Mouse (Mus musculus): ENCODE measurements around the gene Gadd45b. TPM values are rescaled to one million over a fixed set of nuclear protein-coding genes. Genes with fewer than 3 reads are reported as not detected.

Gadd45b gene
- polyA plus RNA-seq, 1 experiment from 2014 or later: 5.9 TPM

DNA sequence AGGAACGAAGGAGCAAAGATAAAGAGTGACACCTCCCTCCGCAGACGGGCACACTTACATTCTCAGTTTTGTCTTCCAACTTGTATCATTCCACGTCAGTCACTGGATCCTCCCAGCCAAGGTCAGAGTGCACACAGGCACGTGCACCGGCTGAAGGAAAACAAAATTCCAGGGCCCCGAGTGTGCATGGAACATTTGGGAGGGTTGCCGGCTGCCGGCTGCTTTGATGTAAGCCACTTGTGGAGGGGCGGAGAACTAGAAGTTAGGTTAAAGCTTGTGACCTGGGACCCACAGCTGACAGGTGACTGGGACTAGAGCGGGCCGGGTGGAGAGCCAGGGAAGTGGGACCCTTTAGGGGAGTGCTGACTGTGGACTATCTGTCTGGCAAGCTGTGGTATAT lies 36.4 kb downstream of the Gadd45b start:
- H3K4me1 ChIP-seq: peaks cover 10% of the 10 kb centered on the region
- ATAC-seq (replicated peaks): no peak
- no peak overlapping the region for H3K4me2 ChIP-seq (replicated peaks)
- H3K4me3 ChIP-seq: no peak overlapping the region
- H3K9me3 ChIP-seq: no peaks in the 10 kb centered on the region
- no peaks in the 10 kb centered on the region for H3K36me3 ChIP-seq
- H3K27ac ChIP-seq (replicated peaks): no peak overlapping the region
- H3K9ac ChIP-seq (replicated peaks): no peak overlapping the region
- no peaks in the 10 kb centered on the region for H3K27me3 ChIP-seq
- WGBS: 76% methylated on average over 12 of the region's 12 CpGs

DNA sequence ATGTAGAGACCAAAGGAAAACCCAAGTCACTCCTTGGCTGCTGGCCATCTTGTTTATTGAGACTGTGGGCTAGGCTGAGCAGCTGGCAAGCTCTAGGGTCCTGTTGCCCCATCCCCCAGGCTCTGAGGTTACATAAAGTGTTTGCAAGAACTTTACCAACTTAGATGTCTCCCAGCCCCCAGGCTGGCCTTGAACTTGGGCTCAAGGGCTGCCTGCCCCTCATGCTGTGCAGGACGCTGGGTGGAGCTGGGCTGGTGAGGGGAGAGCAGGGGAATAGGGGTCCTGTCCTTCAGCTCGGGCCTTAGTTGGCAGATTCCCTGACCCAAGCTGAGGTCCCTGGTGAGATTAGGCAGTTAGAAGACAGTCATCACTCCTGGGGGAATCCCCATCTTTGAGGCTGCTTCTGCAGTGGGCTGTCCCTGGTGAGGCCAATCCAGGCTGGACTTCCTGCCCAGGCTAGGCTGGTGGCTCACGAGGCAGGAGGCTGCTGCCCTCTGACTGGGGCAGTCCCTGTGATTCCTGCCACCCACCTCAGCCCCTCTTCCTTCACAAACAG lies 37.3 kb downstream of the Gadd45b start:
- Histone ChIP-seq H3K9me3 (no peaks in the 10 kb centered on the region), H3K9ac (replicated peaks) (no peak overlapping the region), H3K27ac (replicated peaks) (no peak overlapping the region), H3K4me2 (replicated peaks) (no peak overlapping the region), H3K27me3 (no peaks in the 10 kb centered on the region), H3K4me1 (peaks cover 11% of the 10 kb centered on the region), H3K4me3 (no peak overlapping the region), H3K36me3 (no peaks in the 10 kb centered on the region)
- ATAC-seq (replicated peaks): no peak
- WGBS: 61% methylated on average over 3 of the region's 3 CpGs

GRCm38 (mm10) chr10:80968106-80968505 lies 38.2 kb downstream of the Gadd45b start:
- H3K4me2 ChIP-seq (replicated peaks): no peak overlapping the region
- WGBS: 85% methylated on average over 4 of the region's 4 CpGs
- peaks cover 16% of the 10 kb centered on the region for H3K4me1 ChIP-seq
- no peak overlapping the region for H3K4me3 ChIP-seq
- H3K36me3 ChIP-seq: no peaks in the 10 kb centered on the region
- H3K27ac ChIP-seq (replicated peaks): no peak overlapping the region
- no peaks in the 10 kb centered on the region for H3K9me3 ChIP-seq
- no peaks in the 10 kb centered on the region for H3K27me3 ChIP-seq
- no peak overlapping the region for H3K9ac ChIP-seq (replicated peaks)
- ATAC-seq (replicated peaks): no peak

- ATAC-seq (replicated peaks): no peak
- Histone ChIP-seq H3K4me2 (replicated peaks) (no peak overlapping the region), H3K9me3 (no peaks in the 10 kb centered on the region), H3K36me3 (no peaks in the 10 kb centered on the region), H3K9ac (replicated peaks) (no peak overlapping the region), H3K4me1 (peaks cover 9% of the 10 kb centered on the region), H3K4me3 (no peak overlapping the region), H3K27ac (replicated peaks) (no peak overlapping the region), H3K27me3 (no peaks in the 10 kb centered on the region)
- 90% methylated on average over 3 of the region's 3 CpGs for WGBS
Measured at GRCm38 (mm10) chr10:80969298-80969697, 39.4 kb downstream of the Gadd45b start.

DNA sequence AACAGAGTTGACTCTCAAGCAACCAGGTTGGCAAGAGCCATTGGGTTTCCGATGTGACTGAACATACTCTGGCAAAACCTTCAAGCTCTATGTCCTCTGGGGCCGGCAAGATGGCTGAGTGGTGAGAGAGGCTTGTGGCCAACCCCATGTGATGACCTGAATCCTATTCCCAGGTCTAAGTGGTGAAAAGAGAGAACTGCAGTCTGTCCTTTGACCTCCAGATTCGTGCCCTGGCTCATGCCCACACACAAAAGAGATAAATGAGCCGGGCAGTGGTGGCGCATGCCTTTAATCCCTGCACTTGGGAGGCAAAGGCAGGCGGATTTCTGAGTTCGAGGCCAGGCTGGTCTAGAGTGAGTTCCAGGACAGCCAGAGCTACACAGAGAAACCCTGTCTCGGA lies 40.3 kb downstream of the Gadd45b start:
- WGBS: 78% methylated on average over 8 of the region's 8 CpGs
- Histone ChIP-seq H3K4me2 (replicated peaks) (no peak overlapping the region), H3K27me3 (no peaks in the 10 kb centered on the region), H3K4me1 (peaks cover 9% of the 10 kb centered on the region), H3K4me3 (no peak overlapping the region), H3K9ac (replicated peaks) (no peak overlapping the region), H3K27ac (replicated peaks) (no peak overlapping the region), H3K36me3 (no peaks in the 10 kb centered on the region), H3K9me3 (no peaks in the 10 kb centered on the region)
- no peak for ATAC-seq (replicated peaks)

DNA sequence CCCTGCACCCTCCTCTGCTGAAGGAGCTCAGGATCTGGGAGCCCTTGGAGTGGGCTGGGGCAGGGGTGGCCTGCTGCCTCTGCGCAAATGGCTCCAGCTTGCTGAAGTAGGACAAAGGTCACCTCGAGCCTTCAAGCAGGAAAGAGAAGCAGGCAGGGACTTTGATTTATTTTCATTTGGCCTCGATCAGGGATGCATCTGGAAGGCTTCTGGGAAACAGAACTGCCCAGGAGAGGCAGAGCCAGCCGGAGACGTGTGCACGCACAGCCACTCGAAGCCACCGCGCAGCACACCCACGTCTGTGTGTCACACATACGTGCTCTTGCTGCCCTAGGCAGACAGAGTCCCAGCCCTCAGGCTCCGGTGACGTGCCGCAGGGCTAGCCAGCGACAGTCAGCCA lies 41.7 kb downstream of the Gadd45b start:
- H3K9me3 ChIP-seq: no peaks in the 10 kb centered on the region
- WGBS: 81% methylated on average over 15 of the region's 15 CpGs
- no peak overlapping the region for H3K9ac ChIP-seq (replicated peaks)
- ATAC-seq (replicated peaks): no peak
- H3K27me3 ChIP-seq: no peaks in the 10 kb centered on the region
- H3K27ac ChIP-seq (replicated peaks): no peak overlapping the region
- H3K4me1 ChIP-seq: peaks cover 9% of the 10 kb centered on the region
- no peak overlapping the region for H3K4me3 ChIP-seq
- no peaks in the 10 kb centered on the region for H3K36me3 ChIP-seq
- H3K4me2 ChIP-seq (replicated peaks): no peak overlapping the region

DNA sequence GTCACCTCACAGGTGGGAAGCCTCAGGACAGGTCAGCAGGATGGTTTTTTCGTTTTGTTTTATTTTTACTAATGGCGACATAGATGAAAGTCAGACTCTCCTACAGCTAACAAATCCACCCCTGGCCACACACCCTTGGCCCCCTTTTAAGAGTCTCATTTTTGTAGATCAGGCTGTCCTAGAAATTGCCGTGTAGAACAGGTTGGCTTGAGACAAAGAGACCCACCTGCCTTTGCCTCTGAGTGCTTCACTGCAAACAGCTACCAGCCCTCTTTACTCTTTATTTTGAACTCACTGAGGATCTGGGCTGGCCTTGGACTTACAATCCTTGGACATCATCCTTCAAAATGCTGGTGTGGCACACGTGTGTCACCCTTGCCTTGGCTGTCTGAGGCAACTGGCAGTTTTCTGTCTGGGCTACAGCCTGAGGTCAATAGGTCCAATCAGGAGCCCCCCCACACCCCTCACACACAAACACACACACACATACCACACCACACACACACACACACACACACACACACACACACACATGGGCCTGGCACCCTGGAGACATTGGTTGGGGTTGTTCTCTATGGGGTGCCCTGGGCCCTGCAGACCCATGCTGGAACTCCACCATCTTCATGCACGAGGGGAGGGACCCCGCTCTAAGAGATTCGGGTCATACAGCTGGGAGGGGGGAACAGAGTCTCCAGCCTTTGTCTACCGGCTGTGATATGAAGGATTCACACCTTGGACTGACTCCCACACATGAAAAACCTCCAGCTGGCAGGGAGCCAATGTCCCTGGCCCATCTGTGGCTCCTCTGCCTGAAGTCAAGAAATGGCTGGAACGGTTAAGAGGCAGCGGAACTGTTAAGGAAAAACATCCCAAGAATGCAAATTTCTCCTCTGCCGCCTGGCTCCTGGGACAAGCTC lies 42.5 kb downstream of the Gadd45b start:
- no peaks in the 10 kb centered on the region for H3K36me3 ChIP-seq
- no peak overlapping the region for H3K9ac ChIP-seq (replicated peaks)
- WGBS: 58% methylated on average over 11 of the region's 11 CpGs
- H3K4me2 ChIP-seq (replicated peaks): no peak overlapping the region
- H3K9me3 ChIP-seq: no peaks in the 10 kb centered on the region
- no peak overlapping the region for H3K4me3 ChIP-seq
- no peak overlapping the region for H3K27ac ChIP-seq (replicated peaks)
- H3K27me3 ChIP-seq: no peaks in the 10 kb centered on the region
- ATAC-seq (replicated peaks): no peak
- peaks cover 9% of the 10 kb centered on the region for H3K4me1 ChIP-seq

- Histone ChIP-seq H3K4me3 (no peak overlapping the region), H3K9me3 (no peaks in the 10 kb centered on the region), H3K27ac (replicated peaks) (no peak overlapping the region), H3K4me2 (replicated peaks) (no peak overlapping the region), H3K9ac (replicated peaks) (no peak overlapping the region), H3K4me1 (peaks cover 9% of the 10 kb centered on the region), H3K36me3 (no peaks in the 10 kb centered on the region), H3K27me3 (no peaks in the 10 kb centered on the region)
- WGBS: 90% methylated on average over 1 of the region's 1 CpGs
- ATAC-seq (replicated peaks): no peak
Measured at GRCm38 (mm10) chr10:80973722-80974121, 43.8 kb downstream of the Gadd45b start.

DNA sequence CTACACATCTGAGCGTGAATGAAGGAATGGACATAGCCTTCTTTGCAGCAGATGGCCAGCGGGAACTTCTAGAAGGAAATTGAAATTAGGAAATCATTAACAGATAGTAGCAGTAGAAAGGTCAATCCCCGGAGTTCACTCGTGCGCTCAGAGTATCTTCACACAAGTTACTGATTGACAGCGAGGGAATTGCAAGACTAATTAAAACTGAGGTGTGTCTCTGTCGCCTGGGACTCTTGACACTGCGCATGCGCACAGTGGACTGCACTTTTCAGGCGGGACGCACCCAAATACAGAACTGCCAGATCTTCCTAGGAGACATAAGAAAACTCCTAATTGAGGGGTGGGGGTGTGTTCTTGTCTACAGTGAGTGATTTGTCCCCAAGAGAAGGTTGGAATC lies 45.6 kb downstream of the Gadd45b start:
- H3K4me1 ChIP-seq: peaks cover 9% of the 10 kb centered on the region
- no peak overlapping the region for H3K27ac ChIP-seq (replicated peaks)
- WGBS: 93% methylated on average over 11 of the region's 11 CpGs
- H3K27me3 ChIP-seq: no peaks in the 10 kb centered on the region
- no peak overlapping the region for H3K4me3 ChIP-seq
- no peaks in the 10 kb centered on the region for H3K36me3 ChIP-seq
- no peaks in the 10 kb centered on the region for H3K9me3 ChIP-seq
- H3K4me2 ChIP-seq (replicated peaks): no peak overlapping the region
- ATAC-seq (replicated peaks): no peak
- H3K9ac ChIP-seq (replicated peaks): no peak overlapping the region

GRCm38 (mm10) chr10:80981564-80982112 lies 51.8 kb downstream of the Gadd45b start:
- Histone ChIP-seq H3K27me3 (peaks cover 24% of the 10 kb centered on the region), H3K9ac (replicated peaks) (no peak overlapping the region), H3K9me3 (no peaks in the 10 kb centered on the region), H3K4me3 (no peak overlapping the region), H3K36me3 (no peaks in the 10 kb centered on the region), H3K27ac (replicated peaks) (no peak overlapping the region), H3K4me1 (peaks cover 5% of the 10 kb centered on the region), H3K4me2 (replicated peaks) (no peak overlapping the region)
- 49% methylated on average over 7 of the region's 7 CpGs for WGBS
- no peak for ATAC-seq (replicated peaks)

Data from forebrain, embryonic 15.5 days (tissue).